Mouse (Mus musculus): ENCODE measurements around the gene Zfyve28.

DNA sequence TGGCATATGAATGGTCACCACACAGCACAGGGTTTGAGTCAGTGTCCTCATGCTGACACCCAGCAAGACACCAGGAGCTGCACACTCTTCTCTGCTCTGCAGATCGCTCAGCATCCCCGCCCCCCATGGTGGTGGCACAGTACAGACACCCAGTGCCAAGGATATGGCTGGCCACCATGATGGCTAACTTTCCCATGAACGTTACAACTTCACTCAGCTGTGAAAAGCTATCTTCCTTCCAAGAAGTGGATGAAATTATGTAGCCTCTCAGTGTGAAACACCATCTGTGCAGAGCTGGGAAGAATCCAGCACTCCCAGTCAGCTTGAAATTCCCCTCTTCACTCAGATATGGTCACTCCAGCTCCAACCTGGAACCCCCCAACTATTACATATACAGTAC, 14.0 kb downstream of the Zfyve28 start:
- TF ChIP-seq CTCF (IDR thresholded peaks at IDR 0.05; ENCODE audit: borderline replicate concordance, extremely low read depth, insufficient read depth, insufficient read length) = no peak
- TF ChIP-seq POLR2A (IDR thresholded peaks at IDR 0.05; ENCODE audit: borderline replicate concordance, extremely low read depth, insufficient read depth, insufficient read length, poor library complexity, severe bottlenecking) = no peak
